ENCODE assay signal across 8 mouse cellular contexts in the genomic region with DNA sequence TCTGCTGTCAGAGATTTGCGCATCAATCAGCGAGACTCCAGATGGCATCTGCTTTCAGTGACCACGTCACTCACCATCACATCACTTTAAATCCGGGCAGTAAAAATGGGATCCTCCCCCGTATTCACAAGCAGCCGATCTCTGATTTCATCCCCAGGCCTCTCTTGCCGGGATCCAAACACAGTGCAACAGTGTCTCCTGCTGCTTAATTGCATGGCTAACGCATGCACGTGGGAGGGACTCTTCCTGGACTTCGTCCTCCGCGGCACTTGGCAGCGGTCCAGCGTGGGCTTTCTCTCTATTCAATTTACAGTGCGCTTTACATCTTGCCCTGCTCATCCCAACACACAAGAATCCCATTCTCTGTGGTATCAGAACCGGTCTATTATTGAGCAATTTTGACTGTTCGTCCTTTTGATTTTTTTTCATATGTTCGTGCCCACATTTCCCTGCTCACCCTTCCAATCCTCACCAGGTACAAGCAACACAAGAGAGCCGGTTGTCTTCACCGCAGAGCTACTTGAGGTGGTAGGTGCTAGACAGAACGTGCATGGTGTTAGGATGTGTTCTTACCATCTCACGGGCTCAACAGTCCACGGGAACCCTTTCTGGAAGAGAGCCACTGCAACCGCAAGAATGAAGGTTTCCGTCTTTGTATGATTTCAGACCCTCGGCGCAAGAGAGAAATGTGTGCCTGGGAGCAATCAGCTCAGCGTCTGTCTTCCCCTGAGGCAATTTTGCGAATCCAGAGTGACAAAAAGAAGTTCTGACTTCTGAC.
DNase-seq lines count a peak whose midpoint lies in the region; ATAC-seq and TF ChIP-seq lines count a peak whose summit lies in the region.

No protein-coding gene starts in this region.

- H3K36me3 ChIP-seq in forebrain, embryonic 16.5 days (ENCODE audit: control insufficient read depth, insufficient read depth): no peaks in the 10 kb centered on the region
- no peaks in the 10 kb centered on the region for H3K36me3 ChIP-seq in kidney, adult 2 months (ENCODE audit: control insufficient read depth, insufficient read depth, low read length)
- H3K36me3 ChIP-seq in limb, embryonic 13.5 days: no peaks in the 10 kb centered on the region
- H3K36me3 ChIP-seq in neural tube, embryonic 14.5 days (ENCODE audit: control insufficient read depth, insufficient read depth, low read length): no peaks in the 10 kb centered on the region

- TF ChIP-seq CTCF in lung, adult 2 months (IDR thresholded peaks at IDR 0.05; ENCODE audit: insufficient read depth, low read length): peak; percentile 19; the same call in 1 of the 2 replicates
- no peak; the same call in 1 of the 2 replicates for TF ChIP-seq CTCF in kidney, adult 2 months (conservative IDR thresholded peaks at IDR 0.05; ENCODE audit: insufficient read depth, insufficient read length, low read depth, low read length)

- 41% methylated on average over 29 of the region's 29 CpGs for WGBS in lung, adult 2 months
- 21% methylated on average over 29 of the region's 29 CpGs for WGBS in forebrain, embryonic 16.5 days
- WGBS in kidney, adult 2 months: 35% methylated on average over 29 of the region's 29 CpGs
- WGBS in limb, embryonic 13.5 days: 34% methylated on average over 29 of the region's 29 CpGs
- 23% methylated on average over 29 of the region's 29 CpGs for WGBS in neural tube, embryonic 14.5 days

- ATAC-seq in forebrain, embryonic 16.5 days: peak; percentile 69
- ATAC-seq in limb, embryonic 13.5 days (ENCODE audit: low FRiP score, low read depth): peak; percentile 80
- ATAC-seq in neural tube, embryonic 14.5 days (ENCODE audit: low read depth): 0 out of 2 replicates have a peak, but pooled peaks have one; percentile 38
- ATAC-seq in erythroblast, adult 5-6 weeks (replicated peaks; ENCODE audit: low FRiP score, poor library complexity, severe bottlenecking): no peak

- H3K4me1 ChIP-seq in lung, adult 2 months (ENCODE audit: control insufficient read depth, insufficient read depth, low read length): no peaks in the 10 kb centered on the region
- H3K4me1 ChIP-seq in forebrain, embryonic 16.5 days (replicated peaks; ENCODE audit: control insufficient read depth, insufficient read depth, low read length): peaks cover 14% of the 10 kb centered on the region
- H3K4me1 ChIP-seq in kidney, adult 2 months (ENCODE audit: control insufficient read depth, insufficient read depth, low read length): no peaks in the 10 kb centered on the region
- peaks cover 20% of the 10 kb centered on the region for H3K4me1 ChIP-seq in limb, embryonic 13.5 days
- H3K4me1 ChIP-seq in neural tube, embryonic 14.5 days (ENCODE audit: control insufficient read depth, insufficient read depth, low read length): no peaks in the 10 kb centered on the region; the same call in 1 of the 2 replicates

- peak overlapping the region; percentile 51 for H3K4me2 ChIP-seq in forebrain, embryonic 16.5 days (ENCODE audit: low read length)
- peak overlapping the region; percentile 64 for H3K4me2 ChIP-seq in limb, embryonic 13.5 days (replicated peaks)
- H3K4me2 ChIP-seq in neural tube, embryonic 14.5 days (ENCODE audit: low read depth, low read length): peak overlapping the region; percentile 43

- peak overlapping the region; percentile 16 for H3K9ac ChIP-seq in forebrain, embryonic 16.5 days (replicated peaks; ENCODE audit: low read depth, low read length)
- peak overlapping the region; percentile 25; the same call in 1 of the 2 replicates for H3K9ac ChIP-seq in limb, embryonic 13.5 days
- 0 out of 2 replicates have a peak overlapping the region, but pooled peaks have one; percentile 18 for H3K9ac ChIP-seq in neural tube, embryonic 14.5 days (replicated peaks; ENCODE audit: low read depth, low read length)

- H3K27me3 ChIP-seq in forebrain, embryonic 16.5 days (replicated peaks; ENCODE audit: control insufficient read depth, insufficient read depth, low read length): 0 out of 2 replicates have a peak, but pooled peaks cover 3% of the 10 kb centered on the region
- no peaks in the 10 kb centered on the region for H3K27me3 ChIP-seq in kidney, adult 2 months (replicated peaks; ENCODE audit: control insufficient read depth, insufficient read depth, low read length)
- peaks cover 8% of the 10 kb centered on the region for H3K27me3 ChIP-seq in limb, embryonic 13.5 days
- no peaks in the 10 kb centered on the region; the same call in 1 of the 2 replicates for H3K27me3 ChIP-seq in neural tube, embryonic 14.5 days (ENCODE audit: control insufficient read depth, insufficient read depth, low read length)

- TF ChIP-seq POLR2A in lung, adult 2 months (IDR thresholded peaks at IDR 0.05; ENCODE audit: borderline replicate concordance, extremely low read depth, low read depth, low read length): no peak
- TF ChIP-seq POLR2A in kidney, adult 2 months (IDR thresholded peaks at IDR 0.05; ENCODE audit: low read depth, low read length): no peak

- no peaks in the 10 kb centered on the region for H3K9me3 ChIP-seq in forebrain, embryonic 16.5 days (ENCODE audit: control insufficient read depth, low read length)
- no peaks in the 10 kb centered on the region for H3K9me3 ChIP-seq in limb, embryonic 13.5 days
- H3K9me3 ChIP-seq in neural tube, embryonic 14.5 days (ENCODE audit: control insufficient read depth, low read length): no peaks in the 10 kb centered on the region

- peak overlapping the region; percentile 28 for H3K4me3 ChIP-seq in lung, adult 2 months (replicated peaks; ENCODE audit: extremely low read depth, low read depth, low read length)
- H3K4me3 ChIP-seq in forebrain, embryonic 16.5 days (replicated peaks; ENCODE audit: low read length): peak overlapping the region; percentile 38
- H3K4me3 ChIP-seq in kidney, adult 2 months (ENCODE audit: insufficient read depth, low read depth, low read length): no peak overlapping the region
- peak overlapping the region; percentile 33 for H3K4me3 ChIP-seq in limb, embryonic 13.5 days
- H3K4me3 ChIP-seq in neural tube, embryonic 14.5 days (ENCODE audit: low read depth, low read length): peak overlapping the region; percentile 12; the same call in 1 of the 2 replicates

- DNase-seq in lung, adult 2 months: no peak
- DNase-seq in lung, postnatal 25 days (ENCODE audit: low spot score): no peak
- DNase-seq in kidney, adult 2 months: peak; percentile 41
- no peak for DNase-seq in thymus, postnatal 4 days

- no peak overlapping the region for H3K27ac ChIP-seq in forebrain, embryonic 16.5 days (ENCODE audit: low read length)
- H3K27ac ChIP-seq in kidney, adult 2 months (ENCODE audit: insufficient read depth, low read depth, low read length): no peak overlapping the region
- H3K27ac ChIP-seq in limb, embryonic 13.5 days: no peak overlapping the region
- no peak overlapping the region for H3K27ac ChIP-seq in neural tube, embryonic 14.5 days (ENCODE audit: low read depth, low read length)
